Mouse (Mus musculus) R1 (cell line): ENCODE measurements at regions not wholly inside any gene's neighbourhood (a gene's known extent, or its start where the extent isn't known, plus 50 kb on each side); places are given as distances from the start of the nearest gene placed in this dataset.
"Not testable (repeated sequence)": the region's sequence is repeated elsewhere in the genome, so short reads cannot be mapped to it uniquely, and the experiment has no call there.

ENCODE experiments used
- DNase-seq: peaks from one replicate; pipeline ENCODE4 v3.0.0-alpha.2; 2018; ENCODE audit warnings: low read depth, low spot score

DNA sequence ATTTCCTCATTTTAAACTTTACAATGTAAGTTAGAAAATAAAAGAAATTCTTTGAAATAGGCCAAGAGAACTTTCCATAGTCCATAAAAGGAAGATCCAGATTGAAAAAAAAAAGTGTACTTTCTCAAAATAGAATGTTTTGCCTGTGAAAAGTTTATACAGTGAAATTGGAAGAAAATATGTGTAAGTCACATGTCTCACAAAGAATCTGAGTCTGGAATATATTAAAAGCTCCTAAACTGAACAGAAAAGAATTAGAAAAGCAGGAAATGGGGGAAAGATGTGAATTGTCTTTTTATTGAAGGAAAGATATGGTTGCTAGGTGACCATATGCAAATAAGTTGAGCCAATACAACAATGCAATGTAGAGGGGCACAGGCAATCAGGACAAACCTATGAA, 197.7 kb upstream of the Gm20594 start:
- DNase-seq: no peak

- not testable (repeated sequence) for DNase-seq
These were observed 186.0 kb upstream of the Gm20594 start for GRCm38 (mm10) chr6:79631683-79632082.

DNA sequence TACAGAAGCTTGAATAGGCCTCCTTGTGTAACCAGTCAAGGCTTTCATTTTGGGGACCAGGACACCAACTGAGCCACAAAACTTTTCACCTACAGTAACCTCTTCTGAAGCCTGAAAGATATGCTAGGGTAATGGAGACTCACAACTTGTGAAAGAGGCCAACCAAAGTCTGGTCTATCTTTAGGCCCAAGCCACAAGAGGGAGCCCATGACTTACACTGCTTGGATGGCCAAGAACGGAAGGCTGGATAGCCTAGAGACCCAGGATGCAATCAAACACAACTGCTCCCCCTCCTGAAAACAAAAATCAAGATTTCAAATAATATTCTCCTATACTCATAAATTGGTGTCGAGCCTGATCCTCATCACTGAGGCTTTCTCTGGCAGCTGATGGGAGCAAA, 166.4 kb upstream of the Gm20594 start:
- DNase-seq: peak; percentile 8
